Mouse (Mus musculus): ENCODE measurements around the gene Syn2. TPM values are rescaled to one million over a fixed set of nuclear protein-coding genes. Genes with fewer than 3 reads are reported as not detected.
"Not testable (repeated sequence)": the region's sequence is repeated elsewhere in the genome, so short reads cannot be mapped to it uniquely, and the experiment has no call there.

Syn2 gene
- polyA plus RNA-seq, 1 experiment from 2014 or later: 59.3 TPM

DNA sequence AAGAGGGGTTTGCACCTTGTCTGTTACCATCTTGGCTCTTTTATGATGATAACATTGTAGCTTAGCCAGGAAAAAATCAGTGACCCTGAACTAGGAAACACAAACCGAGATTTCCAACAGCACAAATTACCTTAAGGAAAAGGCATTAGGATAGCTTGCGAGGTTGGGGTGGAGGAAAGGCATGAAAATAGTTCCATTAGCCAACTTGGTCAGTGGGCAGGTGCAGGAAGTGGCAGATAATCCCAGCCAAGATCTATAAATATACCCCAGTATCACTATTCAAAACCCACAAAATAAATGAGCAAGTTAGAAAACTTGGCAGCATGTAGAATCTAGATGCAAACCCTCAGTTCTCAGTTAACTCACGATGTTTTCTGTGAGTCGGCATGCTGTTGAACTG lies 97.1 kb downstream of the Syn2 start:
- no peak for ATAC-seq
- Histone ChIP-seq H3K4me2 (ENCODE audit: low read length) (no peak overlapping the region), H3K9ac (ENCODE audit: low read depth, low read length) (no peak overlapping the region), H3K9me3 (replicated peaks; ENCODE audit: control insufficient read depth, low read length, poor library complexity, severe bottlenecking) (no peaks in the 10 kb centered on the region), H3K27ac (ENCODE audit: low read length) (no peak overlapping the region), H3K36me3 (ENCODE audit: control insufficient read depth, insufficient read depth, low read length) (no peaks in the 10 kb centered on the region), H3K4me1 (ENCODE audit: control insufficient read depth, insufficient read depth, low read length) (no peaks in the 10 kb centered on the region), H3K27me3 (ENCODE audit: control insufficient read depth, insufficient read depth, low read depth, low read length) (no peaks in the 10 kb centered on the region), H3K4me3 (ENCODE audit: low read depth, low read length) (no peak overlapping the region)
- 88% methylated on average over 4 of the region's 4 CpGs for whole genome bisulfite sequencing

DNA sequence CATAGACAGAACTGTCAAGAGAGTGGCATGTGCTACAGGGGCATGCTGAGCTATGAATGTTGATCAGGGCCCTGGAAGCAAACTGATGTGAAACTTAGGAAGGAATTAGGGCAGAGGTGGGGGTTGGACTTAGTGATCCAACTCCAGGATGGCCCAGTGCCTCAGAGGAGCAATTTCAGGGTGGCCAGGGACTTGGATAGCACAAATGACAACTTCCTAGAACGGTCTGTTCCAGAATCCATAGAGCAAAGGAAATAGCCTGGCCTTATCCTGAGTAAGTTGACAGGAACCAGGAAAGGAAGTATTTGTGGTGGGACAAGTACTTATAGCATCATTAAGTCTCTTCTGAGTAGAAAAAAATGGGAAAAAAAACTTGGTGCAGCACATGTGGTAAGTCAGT lies 97.9 kb downstream of the Syn2 start:
- ATAC-seq: no peak
- Histone ChIP-seq H3K9me3 (replicated peaks; ENCODE audit: control insufficient read depth, low read length, poor library complexity, severe bottlenecking) (no peaks in the 10 kb centered on the region), H3K4me2 (ENCODE audit: low read length) (no peak overlapping the region), H3K27me3 (ENCODE audit: control insufficient read depth, insufficient read depth, low read depth, low read length) (no peaks in the 10 kb centered on the region), H3K9ac (ENCODE audit: low read depth, low read length) (no peak overlapping the region), H3K4me1 (ENCODE audit: control insufficient read depth, insufficient read depth, low read length) (no peaks in the 10 kb centered on the region), H3K4me3 (ENCODE audit: low read depth, low read length) (no peak overlapping the region), H3K36me3 (ENCODE audit: control insufficient read depth, insufficient read depth, low read length) (no peaks in the 10 kb centered on the region), H3K27ac (ENCODE audit: low read length) (no peak overlapping the region)
- WGBS: 78% methylated on average over 1 of the region's 1 CpGs

DNA sequence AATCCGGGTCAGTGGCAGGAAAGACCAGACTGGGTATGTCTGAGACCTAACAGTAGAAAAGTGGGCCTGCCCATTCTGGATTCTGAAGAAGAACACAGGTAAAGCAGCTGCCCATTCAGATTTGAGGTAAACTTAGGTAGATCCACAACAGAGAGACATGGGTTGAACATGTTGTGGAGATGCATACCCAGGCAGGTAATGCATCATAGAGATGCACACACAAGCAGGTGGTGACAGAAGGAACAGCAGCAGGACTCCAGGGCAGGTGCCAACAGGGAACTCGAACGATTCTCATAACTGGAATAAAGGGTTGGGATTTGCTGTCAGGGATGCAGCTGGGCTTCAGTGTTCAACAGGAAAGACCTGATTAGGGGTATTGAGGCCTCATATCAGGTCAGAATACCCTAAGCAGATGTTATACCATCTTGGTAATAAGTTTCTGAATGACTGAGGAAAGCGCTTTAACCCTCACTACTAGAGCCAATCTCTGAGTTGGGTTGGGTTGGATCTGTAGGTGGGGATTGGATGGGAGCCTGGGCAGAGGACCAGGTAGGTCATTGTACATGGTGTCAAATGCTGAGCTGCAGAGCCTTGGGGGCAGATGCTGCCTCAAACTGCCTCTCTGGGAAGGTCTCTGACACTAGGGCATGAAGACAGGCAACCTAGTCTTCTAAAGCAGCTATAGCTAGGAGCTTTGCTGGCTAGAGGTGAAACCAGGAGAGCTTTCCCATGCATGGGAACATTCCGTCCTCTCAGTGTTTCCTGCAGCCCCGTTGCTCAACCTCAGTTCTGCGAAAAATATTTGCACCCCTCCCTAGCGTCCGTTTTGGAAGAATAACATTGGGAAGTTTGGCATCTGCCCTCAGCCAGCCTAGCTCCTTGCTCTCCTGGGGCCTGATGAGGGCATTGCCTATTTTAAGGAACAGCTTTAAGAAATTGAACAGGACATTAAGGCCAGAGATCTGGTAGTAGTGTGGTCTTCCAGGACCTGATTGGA lies 103.6 kb downstream of the Syn2 start:
- no peak overlapping the region for H3K4me2 ChIP-seq (ENCODE audit: low read length)
- H3K27me3 ChIP-seq (ENCODE audit: control insufficient read depth, insufficient read depth, low read depth, low read length): no peaks in the 10 kb centered on the region
- H3K9ac ChIP-seq (ENCODE audit: low read depth, low read length): no peak overlapping the region
- no peak for ATAC-seq
- H3K4me1 ChIP-seq (ENCODE audit: control insufficient read depth, insufficient read depth, low read length): no peaks in the 10 kb centered on the region
- 0 out of 2 replicates have a peak, but pooled peaks cover 5% of the 10 kb centered on the region for H3K36me3 ChIP-seq (ENCODE audit: control insufficient read depth, insufficient read depth, low read length)
- H3K4me3 ChIP-seq (ENCODE audit: low read depth, low read length): no peak overlapping the region
- no peak overlapping the region for H3K27ac ChIP-seq (ENCODE audit: low read length)
- 93% methylated on average over 9 of the region's 9 CpGs for WGBS
- H3K9me3 ChIP-seq (replicated peaks; ENCODE audit: control insufficient read depth, low read length, poor library complexity, severe bottlenecking): no peaks in the 10 kb centered on the region

DNA sequence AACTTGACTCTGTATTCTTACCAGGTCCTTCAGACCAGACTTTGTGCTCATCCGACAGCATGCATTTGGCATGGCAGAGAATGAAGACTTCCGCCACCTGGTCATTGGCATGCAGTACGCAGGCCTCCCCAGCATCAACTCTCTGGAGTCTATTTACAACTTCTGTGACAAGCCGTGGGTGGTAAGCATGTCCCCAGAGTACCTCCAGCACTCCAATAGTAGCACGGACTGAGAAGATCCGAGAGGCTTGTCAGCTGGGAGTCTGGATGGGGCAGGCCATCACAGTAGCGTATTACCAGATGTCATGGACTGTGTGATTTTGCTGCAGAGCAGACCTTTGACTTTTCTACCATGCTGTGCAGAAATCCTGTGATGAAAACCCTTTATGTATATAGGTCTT lies 104.6 kb downstream of the Syn2 start:
- Histone ChIP-seq H3K27me3 (ENCODE audit: control insufficient read depth, insufficient read depth, low read depth, low read length) (no peaks in the 10 kb centered on the region), H3K9me3 (replicated peaks; ENCODE audit: control insufficient read depth, low read length, poor library complexity, severe bottlenecking) (no peaks in the 10 kb centered on the region), H3K9ac (ENCODE audit: low read depth, low read length) (no peak overlapping the region), H3K36me3 (ENCODE audit: control insufficient read depth, insufficient read depth, low read length) (0 out of 2 replicates have a peak, but pooled peaks cover 5% of the 10 kb centered on the region), H3K4me1 (ENCODE audit: control insufficient read depth, insufficient read depth, low read length) (no peaks in the 10 kb centered on the region), H3K4me2 (ENCODE audit: low read length) (no peak overlapping the region), H3K27ac (ENCODE audit: low read length) (no peak overlapping the region), H3K4me3 (ENCODE audit: low read depth, low read length) (no peak overlapping the region)
- WGBS: 79% methylated on average over 7 of the region's 7 CpGs
- ATAC-seq: no peak

DNA sequence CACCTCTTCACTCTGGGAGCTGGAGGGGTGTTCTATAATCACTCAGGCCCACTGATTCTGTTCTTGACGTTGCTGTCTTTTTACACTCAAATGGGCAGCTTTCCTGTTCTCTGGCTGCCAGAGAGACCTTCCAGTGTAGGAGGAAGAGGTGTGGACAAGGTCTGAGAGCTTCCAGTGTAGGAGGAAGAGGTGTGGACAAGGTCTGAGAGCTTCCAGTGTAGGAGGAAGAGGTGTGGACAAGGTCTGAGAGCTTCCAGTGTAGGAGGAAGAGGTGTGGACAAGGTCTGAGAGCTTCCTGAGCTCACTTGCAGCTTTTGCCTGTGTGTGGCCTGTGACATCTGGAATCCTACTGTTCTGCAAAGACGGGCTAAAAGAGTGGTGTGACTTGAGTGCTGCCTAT lies 105.7 kb downstream of the Syn2 start:
- not testable (repeated sequence) for ATAC-seq
- WGBS: 58% methylated on average over 2 of the region's 2 CpGs

DNA sequence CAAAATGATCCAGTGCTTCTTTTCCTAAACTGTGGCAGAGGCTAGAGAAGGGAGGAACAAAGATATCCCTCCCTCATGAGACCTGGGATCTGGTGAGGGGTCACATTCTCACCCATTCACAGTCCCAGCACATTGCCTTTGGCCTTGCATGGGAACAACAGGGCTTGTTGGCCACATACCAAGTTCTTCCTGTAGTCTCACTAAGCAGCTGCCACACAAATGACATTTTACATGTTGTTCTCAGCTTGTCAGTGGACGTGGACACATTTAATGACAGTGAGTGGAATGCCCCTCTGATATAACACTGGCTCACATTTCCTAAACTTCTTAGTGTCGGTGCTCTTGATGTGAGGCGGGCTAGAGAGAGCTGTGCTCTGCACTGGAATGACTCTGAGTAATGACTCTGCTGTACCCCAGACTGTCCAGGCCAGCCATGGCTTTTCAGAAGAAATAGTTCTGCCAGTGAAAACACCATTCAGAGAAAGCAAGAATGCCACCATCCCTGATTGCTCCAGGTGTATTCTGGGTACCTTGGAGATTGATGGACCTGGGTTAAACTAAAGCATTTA lies 106.5 kb downstream of the Syn2 start:
- H3K27me3 ChIP-seq (ENCODE audit: control insufficient read depth, insufficient read depth, low read depth, low read length): no peaks in the 10 kb centered on the region
- no peak for ATAC-seq
- H3K4me3 ChIP-seq (ENCODE audit: low read depth, low read length): no peak overlapping the region
- H3K27ac ChIP-seq (ENCODE audit: low read length): no peak overlapping the region
- WGBS: 70% methylated on average over 3 of the region's 3 CpGs
- no peak overlapping the region for H3K9ac ChIP-seq (ENCODE audit: low read depth, low read length)
- H3K9me3 ChIP-seq (replicated peaks; ENCODE audit: control insufficient read depth, low read length, poor library complexity, severe bottlenecking): no peaks in the 10 kb centered on the region
- no peak overlapping the region for H3K4me2 ChIP-seq (ENCODE audit: low read length)
- 0 out of 2 replicates have a peak, but pooled peaks cover 7% of the 10 kb centered on the region for H3K36me3 ChIP-seq (ENCODE audit: control insufficient read depth, insufficient read depth, low read length)
- no peaks in the 10 kb centered on the region for H3K4me1 ChIP-seq (ENCODE audit: control insufficient read depth, insufficient read depth, low read length)

More for the DNA sequence above, 105.7 kb downstream of the Syn2 start:
- H3K4me2 ChIP-seq (ENCODE audit: low read length); H3K36me3 ChIP-seq (ENCODE audit: control insufficient read depth, insufficient read depth, low read length); H3K27me3 ChIP-seq (ENCODE audit: control insufficient read depth, insufficient read depth, low read depth, low read length); H3K4me1 ChIP-seq (ENCODE audit: control insufficient read depth, insufficient read depth, low read length); H3K9me3 ChIP-seq (replicated peaks; ENCODE audit: control insufficient read depth, low read length, poor library complexity, severe bottlenecking); H3K9ac ChIP-seq (ENCODE audit: low read depth, low read length); H3K27ac ChIP-seq (ENCODE audit: low read length); H3K4me3 ChIP-seq (ENCODE audit: low read depth, low read length): not testable (repeated sequence)

DNA sequence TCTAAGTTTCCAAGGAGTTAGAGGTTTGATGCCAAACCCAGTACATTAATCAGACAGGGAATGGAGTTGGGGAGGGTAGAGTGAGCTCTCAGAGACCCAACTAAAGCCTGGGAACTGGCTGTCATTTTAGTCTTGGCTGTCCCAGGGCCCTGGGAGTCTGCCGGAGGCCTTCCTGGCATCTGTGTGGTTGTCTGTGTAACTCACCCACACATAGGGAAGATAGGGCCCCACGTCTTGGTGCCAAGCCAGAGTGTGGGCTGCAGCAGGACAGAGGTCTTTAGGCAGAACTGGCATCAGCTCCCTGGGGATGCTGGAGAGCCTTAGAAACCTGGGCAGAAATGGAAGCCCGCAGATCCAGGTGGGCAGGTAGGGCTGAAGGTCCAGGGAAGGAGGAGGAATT lies 107.2 kb downstream of the Syn2 start:
- H3K36me3 ChIP-seq (ENCODE audit: control insufficient read depth, insufficient read depth, low read length): 0 out of 2 replicates have a peak, but pooled peaks cover 7% of the 10 kb centered on the region
- H3K4me2 ChIP-seq (ENCODE audit: low read length): no peak overlapping the region
- H3K27ac ChIP-seq (ENCODE audit: low read length): no peak overlapping the region
- H3K4me1 ChIP-seq (ENCODE audit: control insufficient read depth, insufficient read depth, low read length): no peaks in the 10 kb centered on the region
- no peaks in the 10 kb centered on the region for H3K27me3 ChIP-seq (ENCODE audit: control insufficient read depth, insufficient read depth, low read depth, low read length)
- no peak overlapping the region for H3K4me3 ChIP-seq (ENCODE audit: low read depth, low read length)
- no peaks in the 10 kb centered on the region for H3K9me3 ChIP-seq (replicated peaks; ENCODE audit: control insufficient read depth, low read length, poor library complexity, severe bottlenecking)
- no peak overlapping the region for H3K9ac ChIP-seq (ENCODE audit: low read depth, low read length)
- no peak for ATAC-seq
- WGBS: 86% methylated on average over 3 of the region's 3 CpGs

DNA sequence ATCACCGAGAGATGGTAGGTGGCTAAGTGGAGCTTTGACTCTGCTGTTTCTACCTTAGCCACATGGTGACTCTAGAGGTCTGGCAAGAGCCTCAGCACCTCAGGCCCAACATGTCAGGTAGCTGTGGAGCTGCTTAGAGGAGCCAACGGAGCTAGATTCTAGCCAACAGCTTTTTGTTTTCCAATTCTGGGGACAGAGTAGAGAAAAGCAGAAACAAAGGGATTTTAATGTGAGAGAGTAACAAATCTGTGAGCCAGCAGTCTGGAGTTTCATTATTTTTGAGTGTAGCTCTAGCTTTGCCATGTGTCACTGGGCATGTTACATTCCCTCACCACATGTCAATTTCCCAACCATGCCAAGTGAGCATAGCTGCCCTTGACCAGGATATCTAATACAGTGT lies 109.5 kb downstream of the Syn2 start:
- 75% methylated on average over 2 of the region's 2 CpGs for WGBS

DNA sequence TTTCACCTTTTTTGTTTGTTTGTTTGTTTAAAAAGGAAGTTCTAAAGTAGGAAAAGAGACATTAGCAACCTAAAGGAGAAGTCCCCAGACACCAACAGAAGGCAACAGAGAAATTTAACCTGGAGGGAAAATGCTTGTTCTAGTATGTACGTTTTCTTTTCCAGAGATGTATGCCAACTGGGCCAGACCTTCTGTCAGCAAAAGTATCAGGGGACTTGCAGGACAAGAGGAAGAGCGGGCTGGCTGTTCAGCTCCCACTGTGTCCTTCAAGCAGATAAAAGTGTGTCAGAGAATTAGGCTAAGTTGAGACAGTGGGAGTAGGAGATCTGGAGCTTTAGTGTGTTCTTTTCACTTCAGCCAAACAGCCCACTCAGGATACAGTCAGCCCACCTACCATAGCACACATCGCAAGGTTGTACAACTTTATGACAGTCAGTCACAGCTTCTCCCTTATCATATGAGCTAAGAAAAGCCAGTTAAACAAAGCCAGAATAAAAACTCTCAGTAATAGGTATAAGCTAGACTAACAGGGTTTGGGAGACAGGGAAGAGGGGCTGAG lies 110.9 kb downstream of the Syn2 start:
- 83% methylated on average over 3 of the region's 3 CpGs for WGBS
- H3K4me2 ChIP-seq (ENCODE audit: low read length): no peak overlapping the region
- no peak overlapping the region for H3K27ac ChIP-seq (ENCODE audit: low read length)
- no peaks in the 10 kb centered on the region for H3K9me3 ChIP-seq (replicated peaks; ENCODE audit: control insufficient read depth, low read length, poor library complexity, severe bottlenecking)
- no peak overlapping the region for H3K9ac ChIP-seq (ENCODE audit: low read depth, low read length)
- no peak overlapping the region for H3K4me3 ChIP-seq (ENCODE audit: low read depth, low read length)
- H3K36me3 ChIP-seq (ENCODE audit: control insufficient read depth, insufficient read depth, low read length): 0 out of 2 replicates have a peak, but pooled peaks cover 2% of the 10 kb centered on the region
- H3K4me1 ChIP-seq (ENCODE audit: control insufficient read depth, insufficient read depth, low read length): no peaks in the 10 kb centered on the region
- no peak for ATAC-seq
- no peaks in the 10 kb centered on the region for H3K27me3 ChIP-seq (ENCODE audit: control insufficient read depth, insufficient read depth, low read depth, low read length)

More for the DNA sequence above, 109.5 kb downstream of the Syn2 start:
- Histone ChIP-seq H3K4me3 (ENCODE audit: low read depth, low read length) (no peak overlapping the region), H3K4me1 (ENCODE audit: control insufficient read depth, insufficient read depth, low read length) (no peaks in the 10 kb centered on the region), H3K4me2 (ENCODE audit: low read length) (no peak overlapping the region), H3K27me3 (ENCODE audit: control insufficient read depth, insufficient read depth, low read depth, low read length) (no peaks in the 10 kb centered on the region), H3K36me3 (ENCODE audit: control insufficient read depth, insufficient read depth, low read length) (0 out of 2 replicates have a peak, but pooled peaks cover 7% of the 10 kb centered on the region), H3K9me3 (replicated peaks; ENCODE audit: control insufficient read depth, low read length, poor library complexity, severe bottlenecking) (no peaks in the 10 kb centered on the region), H3K27ac (ENCODE audit: low read length) (no peak overlapping the region), H3K9ac (ENCODE audit: low read depth, low read length) (no peak overlapping the region)
- ATAC-seq: no peak
